Mouse (Mus musculus) liver, postnatal 0 days (tissue): ENCODE data around the gene Gm21987. TPM values are rescaled to one million over a fixed set of nuclear protein-coding genes. Genes with fewer than 3 reads are reported as not detected.

Experiments
- ATAC-seq: fragments of 200-750 bp; cut with Nextera tagmentation; 2 replicates; pipeline ENCODE4 v1.8.0; 2017; ENCODE audit warnings: mild to moderate bottlenecking, moderate library complexity
- DNase-seq: peaks from one replicate; pipeline ENCODE4 v3.0.0-alpha.2; 2016
- H3K27ac ChIP-seq: fragments of 300-500 bp; sonication (generic); 2 replicates; pipeline ENCODE4 v1.5.1; 2014; ENCODE audit warnings: antibody characterized with exemption, moderate library complexity, mild to moderate bottlenecking, low read depth
- H3K27me3 ChIP-seq: fragments of 300-500 bp; sonication (generic); 2 replicates; pipeline ENCODE4 v1.6.1; 2014; ENCODE audit warnings: low read length, control low read depth, mixed read lengths; ENCODE audit not compliant: insufficient read depth
- H3K36me3 ChIP-seq: fragments of 300-500 bp; sonication (generic); replicated peaks from 2 replicates; pipeline ENCODE4 v1.6.1; 2014; ENCODE audit warnings: mild to moderate bottlenecking, control low read depth, low read length, moderate library complexity, mixed read lengths; ENCODE audit not compliant: insufficient read depth
- H3K4me1 ChIP-seq: fragments of 300-500 bp; sonication (generic); 2 replicates; pipeline ENCODE4 v1.6.1; 2014; ENCODE audit warnings: antibody characterized with exemption, mild to moderate bottlenecking, control low read depth; ENCODE audit not compliant: insufficient read depth
- H3K4me2 ChIP-seq: fragments of 300-500 bp; sonication (generic); 2 replicates; pipeline ENCODE4 v1.6.1; 2014; ENCODE audit warnings: low read depth, mild to moderate bottlenecking, low read length, moderate library complexity, mixed read lengths
- H3K4me3 ChIP-seq: fragments of 300-500 bp; sonication (generic); 2 replicates; pipeline ENCODE4 v1.5.1; 2014; ENCODE audit warnings: low read depth, low read length
- H3K9ac ChIP-seq: fragments of 300-500 bp; sonication (generic); replicated peaks from 2 replicates; pipeline ENCODE4 v1.6.1; 2014; ENCODE audit warnings: mild to moderate bottlenecking, moderate library complexity
- H3K9me3 ChIP-seq: fragments of 300-500 bp; sonication (generic); 2 replicates; pipeline ENCODE4 v1.6.1; 2016; ENCODE audit warnings: mild to moderate bottlenecking, control low read depth, low read length, mixed read lengths
- CTCF ChIP-seq: sonication (generic); IDR thresholded peaks from 2 replicates; pipeline ENCODE4 v1.5.1; 2016; ENCODE audit warnings: antibody characterized with exemption, low read depth
- EP300 ChIP-seq: IDR thresholded peaks from 2 replicates; pipeline ENCODE4 v1.6.1; 2016; ENCODE audit warnings: antibody characterized with exemption, low read depth, mild to moderate bottlenecking
- WGBS: fragments of 180-500 bp; shearing (Covaris S2); extraction: QIAGEN DNeasy Blood & Tissue Kit; methylation state at CpG from one replicate; pipeline ENCODE4 v1.1.7; 2014; ENCODE audit not compliant: insufficient replicate concordance; 5-methylcytosine and 5-hydroxymethylcytosine counted together
- polyA plus RNA-seq: library from polyadenylated mRNA; unstranded; fragments of >200 nt; fragmentation: Nextera tagmentation; extraction: Ambion mirVana; gene quantifications from 2 replicates; pipeline ENCODE4 v1.2.1, GENCODE M21; 2015

Gene Gm21987
- polyA plus RNA-seq, 1 experiment from 2014 or later, result not detected

GRCm38 (mm10) chr16:38344941-38345725 is 1.7 kb upstream of the Gm21987 start:
- peak; percentile 67 for TF ChIP-seq CTCF
- no peak for TF ChIP-seq EP300
- Histone ChIP-seq H3K27me3 (no peaks in the 10 kb centered on the region), H3K9me3 (no peaks in the 10 kb centered on the region), H3K27ac (no peak overlapping the region), H3K9ac (no peak overlapping the region), H3K4me1 (peaks cover 13% of the 10 kb centered on the region), H3K36me3 (peaks cover 10% of the 10 kb centered on the region), H3K4me3 (no peak overlapping the region), H3K4me2 (no peak overlapping the region)
- DNase-seq (peak; percentile 15), ATAC-seq (no peak)
- WGBS, result 74% methylated on average over 3 of the region's 3 CpGs

- H3K9me3 ChIP-seq, result no peaks in the 10 kb centered on the region
- H3K36me3 ChIP-seq, result peaks cover 33% of the 10 kb centered on the region
- H3K27ac ChIP-seq, result peak overlapping the region; percentile 91
- TF ChIP-seq EP300, result no peak
- TF ChIP-seq CTCF, result no peak
- WGBS, result 42% methylated on average over 6 of the region's 6 CpGs
- peak overlapping the region; percentile 76 for H3K4me3 ChIP-seq
- peak; percentile 13 for DNase-seq
- H3K4me1 ChIP-seq, result peaks cover 14% of the 10 kb centered on the region
- no peak for ATAC-seq
- peak overlapping the region; percentile 90; the same call in 1 of the 2 replicates for H3K9ac ChIP-seq
- H3K27me3 ChIP-seq, result no peaks in the 10 kb centered on the region
- peak overlapping the region; percentile 70 for H3K4me2 ChIP-seq
Observed at GRCm38 (mm10) chr16:38347588-38347987, 748 bp downstream of the Gm21987 start.

GRCm38 (mm10) chr16:38348217-38348761 is 1.4 kb downstream of the Gm21987 start:
- H3K4me2 ChIP-seq, result peak overlapping the region; percentile 70
- H3K9me3 ChIP-seq, result no peaks in the 10 kb centered on the region
- peak overlapping the region; percentile 76 for H3K4me3 ChIP-seq
- DNase-seq (peak; percentile 11), ATAC-seq (no peak)
- H3K9ac ChIP-seq, result peak overlapping the region; percentile 53
- TF ChIP-seq EP300 (no peak), CTCF (no peak)
- no peaks in the 10 kb centered on the region for H3K27me3 ChIP-seq
- WGBS, result 61% methylated on average over 9 of the region's 9 CpGs
- peaks cover 37% of the 10 kb centered on the region for H3K36me3 ChIP-seq
- peaks cover 14% of the 10 kb centered on the region for H3K4me1 ChIP-seq
- H3K27ac ChIP-seq, result 0 out of 2 replicates have a peak overlapping the region, but pooled peaks have one; percentile 18

- no peak for ATAC-seq
- no peak overlapping the region for H3K27ac ChIP-seq
- 67% methylated on average over 2 of the region's 2 CpGs for WGBS
- no peaks in the 10 kb centered on the region for H3K9me3 ChIP-seq
- H3K27me3 ChIP-seq, result no peaks in the 10 kb centered on the region
- H3K4me2 ChIP-seq, result peak overlapping the region; percentile 44
- peaks cover 37% of the 10 kb centered on the region for H3K36me3 ChIP-seq
- no peak overlapping the region for H3K4me3 ChIP-seq
- DNase-seq, result peak; percentile 6
- no peak for TF ChIP-seq CTCF
- TF ChIP-seq EP300, result no peak
- H3K4me1 ChIP-seq, result peaks cover 14% of the 10 kb centered on the region
- H3K9ac ChIP-seq, result no peak overlapping the region
Observed at GRCm38 (mm10) chr16:38349881-38350280, 3.0 kb downstream of the Gm21987 start.

GRCm38 (mm10) chr16:38350361-38350855 is 3.6 kb downstream of the Gm21987 start:
- 36% methylated on average over 7 of the region's 7 CpGs for WGBS
- H3K4me2 ChIP-seq, result peak overlapping the region; percentile 44
- DNase-seq (peak; percentile 10), ATAC-seq (no peak)
- TF ChIP-seq CTCF, result no peak
- peak; percentile 80; the same call in 1 of the 2 replicates for TF ChIP-seq EP300
- peaks cover 14% of the 10 kb centered on the region for H3K4me1 ChIP-seq
- no peaks in the 10 kb centered on the region for H3K9me3 ChIP-seq
- H3K36me3 ChIP-seq, result peaks cover 37% of the 10 kb centered on the region
- no peak overlapping the region for H3K4me3 ChIP-seq
- no peaks in the 10 kb centered on the region for H3K27me3 ChIP-seq
- 0 out of 2 replicates have a peak overlapping the region, but pooled peaks have one; percentile 2 for H3K9ac ChIP-seq
- no peak overlapping the region for H3K27ac ChIP-seq

GRCm38 (mm10) chr16:38350939-38351338 is 4.1 kb downstream of the Gm21987 start:
- Histone ChIP-seq H3K27me3 (no peaks in the 10 kb centered on the region), H3K4me2 (0 out of 2 replicates have a peak overlapping the region, but pooled peaks have one; percentile 44), H3K36me3 (peaks cover 39% of the 10 kb centered on the region), H3K9ac (no peak overlapping the region), H3K9me3 (no peaks in the 10 kb centered on the region), H3K4me3 (no peak overlapping the region), H3K27ac (no peak overlapping the region), H3K4me1 (peaks cover 14% of the 10 kb centered on the region)
- 67% methylated on average over 6 of the region's 6 CpGs for WGBS
- TF ChIP-seq EP300, result no peak
- no peak for TF ChIP-seq CTCF
- peak; percentile 9 for DNase-seq
- ATAC-seq, result no peak
